Mouse (Mus musculus) neutrophil, adult 5-6 weeks (primary cell): ENCODE measurements around the gene Arhgef18. TPM values are rescaled to one million over a fixed set of nuclear protein-coding genes. Genes with fewer than 3 reads are reported as not detected.

ENCODE experiments used
- ATAC-seq: fragments of 151-379, 151-347 bp; 2 replicates; pipeline ENCODE4 v1.8.0; 2017; ENCODE audit warnings: mild to moderate bottlenecking, moderate TSS enrichment; ENCODE audit not compliant: insufficient number of reproducible peaks, poor library complexity, low FRiP score, severe bottlenecking; ENCODE audit errors: extremely low read depth
- total RNA-seq: library from RNA; stranded (forward); fragments of 200-1000 nt; gene quantifications from 2 replicates; pipeline ENCODE4 v1.2.3, GENCODE M21; 2017

Arhgef18 gene
- total RNA-seq, 1 experiment from 2014 or later = 187 TPM

DNA sequence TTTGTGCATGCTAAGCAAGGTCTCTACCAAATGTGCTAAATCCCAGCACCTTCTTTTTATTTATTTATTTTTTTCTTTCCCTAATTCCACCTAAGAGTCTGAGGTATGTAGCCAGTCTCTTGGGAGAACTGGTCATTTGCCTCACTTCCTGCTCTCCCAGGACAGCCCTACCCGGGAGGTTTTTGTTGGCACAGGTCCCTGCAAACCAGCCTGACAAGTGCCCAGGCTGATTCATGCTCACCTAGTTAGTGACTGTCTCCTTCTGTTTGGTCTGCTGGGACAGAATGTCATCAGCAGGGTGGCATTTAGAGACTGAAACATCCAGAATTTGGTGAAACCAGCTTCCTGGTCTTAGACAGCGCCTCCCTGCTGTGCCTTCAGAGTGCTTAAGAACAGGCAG lies 37.2 kb downstream of the Arhgef18 start:
- ATAC-seq = no peak

DNA sequence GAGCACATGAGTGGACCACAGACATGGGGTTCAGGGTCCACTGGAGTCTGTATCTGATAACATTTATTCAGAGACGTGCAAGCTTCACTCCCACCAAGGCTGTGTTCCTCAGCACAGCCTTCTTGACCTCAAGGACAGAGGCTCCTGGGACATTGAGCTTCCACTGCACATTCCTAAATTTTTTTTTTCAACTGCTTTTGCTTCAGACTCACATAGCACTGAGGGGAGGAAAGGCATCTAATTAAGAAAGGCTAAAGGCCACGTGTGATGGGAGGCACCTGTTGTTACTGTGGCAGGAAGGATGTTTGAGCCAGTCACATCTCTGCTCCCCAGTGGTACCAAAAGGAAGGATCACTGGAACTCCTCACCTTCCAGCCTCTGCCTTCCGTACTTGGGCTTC lies 38.3 kb downstream of the Arhgef18 start:
- ATAC-seq = no peak

DNA sequence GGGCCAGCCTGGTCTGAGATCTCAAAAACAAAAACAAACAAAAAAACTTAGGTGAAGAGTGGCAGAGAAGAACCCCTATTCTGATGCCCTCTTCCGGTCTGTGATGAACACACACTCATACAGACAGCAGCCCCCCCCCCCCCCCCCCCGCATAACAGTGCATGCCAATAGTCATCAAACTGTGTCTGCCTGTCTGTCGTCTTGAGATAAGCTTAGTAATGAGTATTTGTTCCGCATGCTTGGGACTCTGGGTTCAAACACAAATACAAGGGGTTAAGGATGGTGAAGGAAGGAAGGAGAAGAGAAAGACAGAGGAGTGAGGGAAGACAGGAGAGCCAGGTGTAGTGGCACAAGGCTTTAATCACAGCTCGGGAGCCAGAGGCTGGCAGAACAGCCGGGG lies 43.7 kb downstream of the Arhgef18 start:
- ATAC-seq = no peak

DNA sequence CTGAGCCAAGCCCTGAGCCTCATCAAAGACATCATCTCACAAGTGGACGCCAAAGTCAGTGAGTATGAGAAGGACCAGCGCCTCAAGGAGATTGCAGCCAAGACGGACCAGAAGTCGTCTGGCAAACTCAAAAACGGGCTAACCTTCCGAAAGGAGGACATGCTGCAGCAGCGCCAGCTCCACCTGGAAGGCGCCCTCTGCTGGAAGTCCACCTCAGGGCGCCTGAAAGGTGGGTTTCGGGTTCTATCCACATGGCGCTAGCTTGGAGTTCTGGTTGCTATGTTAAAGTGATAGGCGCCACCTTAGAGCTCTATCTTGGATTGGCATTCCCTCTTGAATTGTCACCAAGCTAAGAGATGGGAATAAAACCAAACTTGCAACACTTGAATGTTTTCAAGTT lies 46.7 kb downstream of the Arhgef18 start:
- no peak for ATAC-seq

DNA sequence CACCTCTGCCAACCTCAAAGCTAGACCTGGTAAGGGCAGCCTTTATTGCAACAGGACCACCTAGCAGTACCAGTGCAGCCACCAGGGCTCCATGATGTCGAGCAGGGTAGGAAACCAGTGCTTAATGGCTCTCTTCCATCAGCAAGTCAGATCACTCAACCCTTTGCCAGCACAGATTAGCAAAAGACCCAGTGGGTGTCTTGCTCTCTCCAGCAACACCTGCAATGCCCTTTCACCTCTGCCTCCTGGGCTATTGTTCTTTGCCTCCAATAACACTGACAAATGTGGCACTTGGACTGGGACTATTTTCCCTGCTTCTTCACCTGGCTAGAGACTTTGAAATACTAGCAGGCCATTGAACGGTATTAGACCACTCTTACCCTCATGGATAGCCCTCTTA lies 56.4 kb downstream of the Arhgef18 start:
- no peak for ATAC-seq

DNA sequence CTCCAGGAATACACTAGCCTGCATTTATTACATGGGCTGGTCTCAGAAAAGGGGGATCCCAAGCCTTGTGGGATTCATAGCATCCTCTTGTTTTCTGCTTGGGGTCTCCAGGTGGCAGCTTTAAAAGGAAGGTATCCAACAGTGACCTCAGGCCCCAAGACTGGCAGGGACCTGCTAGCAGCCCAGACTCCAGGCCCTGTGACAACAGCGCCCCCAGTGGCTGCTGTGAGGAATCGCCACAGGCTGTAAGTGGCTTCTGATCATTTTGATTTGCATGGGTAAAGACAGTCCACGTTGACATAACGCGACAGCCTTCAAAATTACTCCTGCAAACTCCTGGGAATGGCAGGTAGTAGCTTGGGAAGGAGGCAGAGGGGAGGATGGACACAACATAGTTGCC lies 57.9 kb downstream of the Arhgef18 start:
- ATAC-seq = 0 out of 2 replicates have a peak, but pooled peaks have one; percentile 33

DNA sequence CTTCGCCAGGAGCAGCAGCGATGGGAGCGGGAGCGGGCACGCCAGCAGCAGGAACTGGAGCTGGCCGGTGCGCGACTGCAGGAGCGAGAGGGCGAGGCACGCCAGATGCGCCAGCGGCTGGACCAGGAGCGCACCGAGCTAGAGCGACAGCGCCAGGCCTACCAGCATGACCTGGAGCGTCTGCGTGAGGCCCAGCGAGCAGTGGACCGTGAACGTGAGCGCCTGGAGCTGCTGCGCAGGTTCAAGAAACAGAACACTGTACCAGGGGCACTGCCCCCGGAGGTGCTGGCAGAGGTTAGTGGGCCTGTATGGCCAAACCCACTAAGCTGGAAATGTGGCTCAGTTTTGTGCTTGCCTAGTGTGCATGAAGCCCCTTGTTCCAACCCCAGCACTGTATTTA lies 59.2 kb downstream of the Arhgef18 start:
- ATAC-seq = no peak

DNA sequence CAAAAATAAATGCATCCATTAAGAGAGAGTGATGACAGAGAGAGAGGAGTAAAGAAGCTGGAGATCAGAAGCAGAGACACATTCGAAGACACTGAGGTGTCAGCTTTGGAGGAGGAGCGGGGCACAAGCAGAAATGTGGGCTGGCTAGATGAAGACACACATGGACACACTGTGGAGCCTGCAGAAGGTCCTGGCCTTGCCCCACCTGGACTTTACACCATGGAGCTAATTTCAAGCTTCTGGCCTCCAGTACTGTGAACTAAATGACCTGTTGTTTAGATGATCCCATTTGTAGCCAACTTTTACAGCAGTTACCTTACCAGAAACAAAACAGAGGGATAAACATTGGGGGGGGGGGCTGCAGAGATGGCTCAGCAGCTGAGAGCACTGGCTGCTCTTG lies 70.4 kb downstream of the Arhgef18 start:
- ATAC-seq = no peak

DNA sequence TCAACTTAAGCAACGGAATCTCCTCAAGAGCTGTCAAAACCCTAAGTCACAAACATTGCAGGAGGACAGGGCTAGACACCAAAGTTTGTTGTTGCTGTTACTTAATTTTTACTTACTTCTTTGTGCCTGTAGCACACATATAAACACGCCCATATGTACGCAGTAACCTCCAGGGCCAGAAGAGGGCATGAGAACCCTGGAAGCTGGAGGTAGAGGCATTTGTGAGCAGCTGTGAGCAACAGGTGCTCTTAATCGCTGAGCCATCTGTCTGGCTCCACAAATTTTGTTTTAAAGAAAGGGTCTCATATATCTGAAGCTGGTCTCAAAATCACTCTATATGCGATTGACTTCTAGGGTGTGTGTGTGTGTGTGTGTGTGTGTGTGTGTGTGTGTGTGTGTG lies 71.5 kb downstream of the Arhgef18 start:
- no peak for ATAC-seq

DNA sequence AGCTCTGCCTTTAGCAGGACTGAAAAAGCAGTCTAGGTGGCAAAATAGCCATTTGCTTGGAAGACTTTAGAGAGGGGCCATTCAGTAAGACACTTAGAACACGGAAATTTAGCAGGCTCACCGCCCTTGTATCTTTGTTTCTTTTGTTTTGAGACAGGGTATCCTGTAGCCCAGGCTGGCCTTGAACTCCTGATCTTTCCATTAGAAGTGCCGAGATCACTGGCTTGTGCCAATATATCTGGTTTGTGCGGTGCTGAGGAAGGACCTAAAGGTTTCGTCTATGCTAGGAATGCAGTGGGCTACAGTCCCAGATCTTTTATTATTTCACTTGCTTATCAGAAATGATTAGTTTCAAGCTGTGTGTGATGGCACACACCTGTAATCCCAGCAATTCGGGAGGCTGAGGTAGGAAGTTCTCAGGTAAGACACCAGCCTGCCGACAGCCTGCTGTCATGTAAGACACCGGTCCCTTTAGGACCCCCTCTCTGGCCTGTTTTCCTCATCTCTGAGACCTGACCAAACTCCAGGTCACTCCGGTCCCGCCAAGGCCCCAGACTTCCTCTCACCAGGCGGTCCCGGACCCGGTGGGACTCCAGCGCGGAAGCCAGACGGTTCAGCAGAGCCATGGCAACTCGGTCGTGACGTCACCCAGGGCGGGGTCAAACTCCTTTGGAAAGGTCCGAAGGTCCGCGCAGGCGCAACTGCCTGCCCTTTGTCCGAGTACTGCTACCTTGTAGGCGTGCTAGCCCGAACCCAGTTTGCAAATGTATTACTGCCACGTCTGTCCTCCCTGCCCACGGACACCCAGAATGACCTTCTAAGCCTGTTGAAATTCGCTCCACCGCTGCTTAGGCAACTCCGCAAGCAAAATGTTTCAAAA lies 74.4 kb downstream of the Arhgef18 start, which contains the start of gene Pex11g:
Gene Pex11g, minus strand, starts transcription at position 675 of the 880 bp plus-strand sequence.
- ATAC-seq = peak; percentile 75

DNA sequence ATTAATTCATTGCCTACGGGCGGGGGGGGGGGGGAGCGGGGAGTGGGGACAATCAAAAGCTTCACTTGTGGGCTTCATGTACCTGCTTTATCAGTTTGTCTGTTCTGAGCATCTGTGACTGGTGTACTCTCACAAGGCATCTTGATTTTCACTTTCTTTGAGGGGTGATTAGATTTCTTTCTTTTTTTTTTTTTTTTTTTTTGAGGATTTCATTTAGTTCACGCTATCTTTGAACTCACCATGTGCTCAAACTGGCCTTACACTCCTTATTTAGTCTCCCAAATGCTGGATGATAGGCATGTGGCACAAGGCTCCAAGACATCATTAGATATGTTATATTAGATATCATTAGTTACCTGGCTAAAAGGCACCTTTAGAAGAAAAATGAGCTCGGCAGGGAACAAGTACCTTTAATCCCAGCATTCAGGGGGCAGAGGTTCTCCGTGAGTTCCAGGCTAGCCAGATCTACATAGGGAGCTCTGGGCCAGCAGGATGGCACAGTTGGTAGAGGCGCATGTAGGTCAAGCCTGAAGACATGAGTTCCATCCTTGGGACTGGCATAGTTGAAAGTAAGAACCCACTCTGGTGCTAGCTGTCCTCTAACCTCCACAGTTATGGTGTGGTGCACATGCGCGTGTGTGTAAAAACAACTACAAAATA lies 75.2 kb downstream of the Arhgef18 start:
- ATAC-seq = no peak

DNA sequence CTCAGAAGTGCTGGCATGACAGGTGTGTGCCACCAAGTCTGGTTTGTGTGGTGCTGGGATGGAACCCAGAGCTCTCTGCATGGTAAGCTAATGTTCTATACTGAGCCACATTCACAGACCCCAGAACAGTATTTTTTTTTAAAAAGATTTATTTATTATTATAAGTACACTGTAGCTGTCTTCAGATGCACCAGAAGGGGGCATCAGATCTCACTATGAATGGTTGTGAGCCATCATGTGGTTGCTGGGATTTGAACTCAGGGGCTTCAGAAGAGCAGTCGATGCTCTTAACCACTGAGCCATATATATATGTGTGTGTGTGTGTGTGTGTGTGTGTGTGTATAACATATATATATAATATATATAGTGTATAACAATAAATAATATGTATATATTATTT lies 76.0 kb downstream of the Arhgef18 start:
- ATAC-seq = no peak

DNA sequence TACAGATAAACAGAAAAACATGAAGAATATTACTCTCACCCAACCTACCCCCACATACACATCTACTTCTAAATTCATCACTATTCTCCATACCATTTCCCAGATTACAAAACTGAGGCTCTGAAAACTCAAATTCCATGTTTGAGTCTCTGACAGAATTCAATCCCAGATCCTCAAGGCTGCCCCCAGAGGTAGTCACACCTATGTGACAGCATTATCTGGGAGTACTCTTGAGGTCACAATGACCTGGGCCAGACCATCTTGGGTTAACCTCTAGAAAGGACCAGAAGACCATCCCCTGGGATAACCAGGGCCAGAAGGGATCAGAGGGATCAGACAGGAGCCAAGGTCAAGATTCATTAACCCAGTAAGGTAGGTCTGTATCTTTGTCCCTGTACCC lies 77.8 kb downstream of the Arhgef18 start, which contains the start of gene Tex45:
Gene Tex45, plus strand, starts transcription at position 301 of the 400 bp plus-strand sequence.
- ATAC-seq = no peak

DNA sequence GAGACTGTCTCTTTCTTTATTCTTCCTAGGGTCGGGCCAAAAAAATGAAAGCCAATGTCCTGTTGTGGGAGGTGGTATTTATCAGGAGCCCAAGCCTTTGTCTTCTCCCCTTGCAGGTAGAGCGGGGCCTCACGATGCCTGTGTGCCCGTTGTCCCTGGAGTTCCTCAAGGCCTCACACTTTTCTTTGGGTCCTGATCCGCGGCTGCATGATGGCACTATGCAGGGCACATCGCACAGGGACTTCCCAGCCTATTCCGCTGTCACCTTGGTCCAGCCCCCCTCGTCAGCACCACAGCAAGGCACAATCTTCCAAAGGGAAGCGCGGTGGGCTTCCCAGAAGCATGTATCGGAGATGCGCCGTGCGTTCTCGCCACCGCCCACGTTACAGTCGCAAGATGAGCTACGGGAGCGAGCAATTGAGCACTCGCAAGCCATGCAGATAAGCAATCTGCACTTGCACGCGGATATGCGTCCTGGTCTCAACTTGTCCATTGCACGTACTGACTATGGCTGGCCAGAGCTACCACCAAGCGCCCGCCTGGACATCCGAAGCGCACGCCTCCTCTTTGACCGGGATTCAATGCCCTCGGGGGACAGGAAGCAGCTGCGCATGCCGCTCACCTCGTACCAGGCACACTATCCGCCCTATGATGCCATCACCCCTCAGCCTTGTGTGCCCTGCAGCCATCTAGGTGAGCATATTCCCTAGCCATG lies 83.1 kb downstream of the Arhgef18 start:
- 0 out of 2 replicates have a peak, but pooled peaks have one; percentile 10 for ATAC-seq

DNA sequence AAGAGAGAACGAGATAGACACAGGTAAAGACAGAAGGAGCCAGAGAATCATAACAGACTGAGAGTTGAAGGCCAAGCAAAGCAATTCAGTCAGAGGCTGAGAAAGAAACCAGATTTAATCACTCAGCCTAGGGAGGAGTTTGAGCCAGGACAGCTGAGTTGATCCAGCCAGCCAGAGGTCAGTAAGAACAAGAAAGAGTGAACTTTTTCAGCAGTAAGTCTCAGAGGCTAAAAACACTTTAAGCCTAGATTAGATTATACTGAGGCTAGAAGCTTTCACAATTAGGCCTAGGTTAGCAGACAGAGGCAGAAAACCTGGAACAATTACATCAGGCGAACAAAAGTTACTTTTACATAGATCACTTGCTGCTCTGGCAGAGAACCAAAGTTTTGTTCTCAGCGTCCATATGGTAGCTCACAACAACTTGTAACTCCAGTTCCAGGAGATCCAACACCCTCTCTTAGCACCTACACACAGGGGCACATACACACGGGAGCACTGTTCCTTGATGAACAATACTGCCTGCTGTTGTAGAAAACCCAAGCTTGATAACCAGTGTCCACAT lies 87.5 kb downstream of the Arhgef18 start:
- ATAC-seq = no peak

DNA sequence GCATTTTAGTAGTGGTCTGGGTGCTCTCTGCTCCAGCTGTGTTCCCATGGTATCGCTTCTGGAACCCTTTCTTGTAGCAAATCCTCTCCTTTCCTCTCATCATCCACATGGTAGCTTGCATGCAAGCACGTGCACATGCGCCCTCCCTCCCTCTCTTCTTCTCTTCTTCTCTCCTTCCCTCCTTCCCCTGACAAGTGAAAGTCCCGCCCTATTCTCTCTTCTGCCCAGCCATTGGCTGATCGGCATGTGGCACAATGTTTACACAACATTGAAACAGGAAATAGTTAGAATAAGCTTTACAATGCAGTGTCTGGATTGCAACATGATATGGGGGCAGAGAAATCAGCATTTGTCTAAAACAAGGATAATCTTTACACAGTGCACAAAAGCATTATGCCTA lies 88.8 kb downstream of the Arhgef18 start:
- ATAC-seq = 0 out of 2 replicates have a peak, but pooled peaks have one; percentile 17

DNA sequence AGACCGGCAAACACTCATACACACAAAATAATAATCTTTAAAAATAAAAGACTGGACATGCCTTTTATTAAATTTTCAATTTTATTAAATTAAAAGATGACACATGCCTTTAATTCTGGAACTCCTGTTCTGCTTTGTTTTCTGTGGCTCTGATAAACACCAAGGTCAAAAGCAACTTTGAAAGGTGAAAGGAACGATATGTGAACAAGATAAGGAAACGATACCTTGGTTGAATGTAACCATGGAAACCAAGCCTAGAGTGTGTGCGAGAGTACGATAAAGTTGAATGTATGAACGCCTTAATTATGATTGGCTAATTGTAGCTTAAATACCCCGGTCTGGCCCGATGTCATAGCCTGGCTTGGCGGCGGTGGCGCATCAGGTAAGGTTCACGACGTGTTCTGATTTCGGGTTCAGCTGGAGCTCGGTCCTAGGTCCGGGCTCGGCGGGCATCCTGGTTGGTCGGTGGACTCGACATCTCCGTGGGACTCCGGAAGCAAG lies 89.5 kb downstream of the Arhgef18 start:
- ATAC-seq = no peak

DNA sequence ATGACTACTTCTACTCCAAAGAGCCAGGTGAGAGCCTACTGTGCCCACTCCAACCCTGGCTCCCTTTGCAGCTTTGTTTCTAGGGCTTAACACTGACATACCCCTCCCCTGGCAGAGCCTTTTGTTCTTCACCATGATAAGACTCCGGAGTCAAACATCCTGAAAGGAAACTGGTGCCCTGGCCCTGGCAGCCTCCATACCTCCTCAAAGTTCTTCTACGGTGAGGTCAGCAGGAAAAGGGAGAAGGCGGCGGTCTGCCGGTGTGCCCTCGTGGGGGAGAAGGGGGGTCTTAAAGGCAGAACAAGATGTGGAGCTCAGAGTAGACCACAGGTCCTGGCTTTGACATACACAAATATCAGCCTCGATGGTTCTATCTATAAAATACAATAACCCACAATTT lies 90.7 kb downstream of the Arhgef18 start:
- no peak for ATAC-seq

DNA sequence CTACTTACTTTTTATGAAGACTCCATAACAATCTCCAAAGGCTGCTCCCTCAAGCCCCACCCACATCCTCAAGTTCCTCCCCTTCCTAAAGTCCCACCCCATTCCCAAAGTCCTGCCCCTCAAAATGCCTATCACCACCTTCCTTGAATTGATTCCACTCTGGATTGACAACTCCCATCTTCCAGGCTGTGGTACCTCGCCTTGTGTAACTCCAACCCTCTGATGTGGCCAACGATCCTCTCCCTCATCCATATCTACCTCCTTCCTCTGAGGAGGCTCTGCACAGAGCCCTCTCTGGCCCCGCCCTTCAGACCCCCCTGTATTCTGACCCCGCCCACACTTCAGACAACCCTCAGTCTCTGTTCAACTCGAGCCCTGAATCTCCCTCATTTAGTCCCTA lies 92.4 kb downstream of the Arhgef18 start:
- ATAC-seq = no peak
